Mouse (Mus musculus) kidney, adult 8-10 months (tissue): Measurements from ENCODE around the gene Efhd1.

Experiments used
- DNase-seq, 2 experiments: peaks; one replicate each; pipeline ENCODE4 v3.0.0; 2022

Efhd1 gene

DNA sequence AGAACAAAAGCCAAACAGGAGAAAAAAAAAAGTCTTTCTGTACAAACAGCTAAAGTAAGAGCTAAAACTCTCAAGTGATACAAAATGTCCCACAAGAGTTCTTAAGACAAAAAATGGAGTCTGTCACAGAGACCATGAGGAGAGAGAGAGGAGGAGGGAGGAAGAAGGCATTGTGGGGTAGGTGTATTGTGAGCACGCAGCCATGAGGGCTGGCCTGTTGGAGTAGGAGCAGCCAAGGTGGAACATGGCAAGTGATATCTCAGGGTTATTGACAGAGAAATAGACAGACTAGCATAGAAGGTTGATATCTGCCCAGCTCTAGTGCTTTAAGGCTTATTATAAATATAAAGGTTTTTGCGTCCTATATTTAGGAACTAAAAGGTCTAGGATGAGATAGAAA is 48.5 kb downstream of the Efhd1 start:
- DNase-seq, result no peak

DNA sequence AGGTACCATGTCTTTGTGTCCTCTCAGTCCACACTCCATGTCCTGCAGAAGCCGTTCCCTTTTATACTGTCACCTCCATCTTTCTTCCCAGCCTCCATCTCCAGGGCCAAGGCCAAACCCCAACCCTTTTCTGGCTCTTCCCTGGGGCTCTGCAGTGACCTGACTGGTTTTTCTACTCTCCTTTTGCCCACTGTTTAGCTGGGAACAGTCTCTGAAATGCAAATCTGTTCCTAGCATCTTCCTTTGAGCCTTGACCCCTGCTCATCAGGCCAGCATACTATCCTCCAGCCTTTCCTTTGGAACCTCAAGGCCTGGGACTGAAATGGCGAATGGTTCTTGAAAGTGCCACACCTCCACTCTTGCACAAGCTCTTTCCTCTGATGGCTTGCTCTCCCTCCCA is 49.0 kb downstream of the Efhd1 start:
- DNase-seq, result no peak

DNA sequence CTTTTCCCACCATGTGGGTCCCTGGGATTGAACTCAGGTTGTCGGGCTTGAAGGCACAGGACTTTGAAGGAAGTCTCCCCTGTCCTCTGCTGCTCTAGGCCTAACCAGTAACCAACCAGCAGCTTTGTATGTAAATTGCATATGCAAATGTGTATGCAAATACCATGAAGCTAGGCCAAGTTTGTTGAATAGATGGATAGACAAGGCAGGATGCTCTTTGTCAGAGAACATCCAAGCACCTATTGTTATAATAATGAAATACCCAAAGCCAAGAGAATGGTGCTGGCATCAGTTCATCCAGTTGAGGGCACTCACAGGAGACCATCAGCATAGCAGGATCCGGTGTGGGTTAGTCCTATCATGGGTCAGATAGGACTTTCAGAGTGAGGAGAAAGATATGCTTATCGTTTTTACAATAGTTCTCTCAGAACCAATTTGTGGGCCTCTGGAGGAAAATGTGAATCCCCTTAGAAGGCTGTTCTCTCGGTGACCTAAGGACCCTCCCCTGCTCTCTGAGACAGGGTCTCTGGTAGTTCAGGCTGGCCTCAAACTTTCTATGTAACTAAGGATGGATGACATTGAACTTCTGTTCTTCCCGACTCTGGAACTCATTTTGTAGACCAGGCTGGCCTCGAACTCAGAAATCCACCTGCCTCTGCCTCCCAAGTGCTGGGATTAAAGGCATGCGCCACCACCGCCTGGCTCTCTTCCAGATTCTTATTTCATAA is 49.8 kb downstream of the Efhd1 start:
- DNase-seq, result no peak

DNA sequence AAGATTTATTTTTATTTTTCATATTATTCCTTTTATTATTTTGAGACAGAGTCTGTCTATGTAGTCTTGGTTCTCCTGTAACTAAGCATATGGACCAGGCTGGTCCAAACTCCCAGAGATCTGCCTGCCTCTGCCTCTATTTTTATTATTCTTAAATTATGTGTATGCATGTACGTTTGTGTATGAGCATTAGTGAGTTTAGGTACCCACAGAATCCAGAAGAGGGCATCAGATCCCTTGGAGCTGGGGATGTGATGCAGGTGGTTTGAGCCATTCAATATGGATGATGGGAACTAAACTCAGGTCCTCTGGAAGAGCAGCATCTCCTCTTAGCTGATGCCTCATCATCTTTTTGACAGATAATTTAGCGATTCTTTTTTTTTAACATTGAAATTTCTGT is 51.3 kb downstream of the Efhd1 start:
- no peak for DNase-seq

DNA sequence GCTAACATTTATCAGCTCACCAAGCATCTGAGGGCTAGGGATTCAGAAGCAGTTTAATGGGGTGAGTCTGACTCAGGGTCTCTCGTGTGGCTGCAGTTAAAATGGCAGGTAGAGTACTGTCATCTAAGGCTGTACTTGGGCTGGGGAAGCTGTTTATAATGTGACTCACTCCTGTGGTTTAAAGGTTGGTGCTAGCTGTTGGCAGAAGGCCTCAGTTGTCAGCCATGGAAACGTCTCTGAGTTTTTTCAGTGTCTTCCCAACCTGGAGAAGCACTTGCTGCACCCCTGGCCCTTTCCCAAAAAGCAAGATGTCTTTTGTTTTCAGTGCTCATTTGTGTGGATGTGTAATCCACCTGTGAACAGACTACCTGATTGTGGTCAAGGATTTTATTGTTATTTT is 51.7 kb downstream of the Efhd1 start:
- DNase-seq, result no peak

DNA sequence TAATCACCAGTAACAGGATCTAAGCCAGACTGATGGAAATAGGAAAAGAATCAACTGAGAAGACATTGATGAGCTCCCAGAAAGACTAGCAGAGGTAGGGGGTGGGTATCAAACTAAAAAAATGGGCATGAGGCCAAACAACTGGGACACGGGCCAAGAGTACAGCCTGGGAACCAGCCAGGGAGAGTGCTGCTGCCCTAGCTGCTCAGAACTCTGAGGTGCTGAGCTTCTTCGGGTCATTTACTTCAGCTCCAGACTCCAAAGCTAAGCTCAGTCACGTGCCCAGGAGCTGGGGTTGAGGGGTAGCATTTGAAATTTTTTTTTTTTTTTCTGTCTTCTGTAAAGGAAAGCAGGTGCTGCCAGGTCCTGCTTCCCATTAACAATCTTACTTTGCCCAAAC is 52.5 kb downstream of the Efhd1 start:
- peak; percentile 93 to 95 for DNase-seq

DNA sequence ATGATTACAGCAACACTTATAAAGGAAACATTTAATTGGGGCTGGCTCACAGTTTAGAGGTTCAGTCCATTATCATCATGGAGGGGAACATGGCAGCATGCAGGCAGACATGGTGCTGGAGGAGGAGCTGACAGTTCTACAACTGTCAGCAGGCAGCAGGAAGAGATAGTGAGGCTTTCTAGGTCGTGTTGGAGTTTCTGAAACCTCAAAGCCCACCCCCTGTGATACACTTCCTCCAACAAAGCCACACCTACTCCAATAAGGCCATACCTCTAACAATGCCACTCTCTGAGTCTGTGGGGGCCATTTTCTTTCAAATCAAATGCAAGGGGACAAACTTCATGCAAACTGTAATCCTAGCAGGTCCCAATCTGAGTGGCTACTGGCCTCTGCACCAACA is 56.9 kb downstream of the Efhd1 start:
- no peak for DNase-seq

DNA sequence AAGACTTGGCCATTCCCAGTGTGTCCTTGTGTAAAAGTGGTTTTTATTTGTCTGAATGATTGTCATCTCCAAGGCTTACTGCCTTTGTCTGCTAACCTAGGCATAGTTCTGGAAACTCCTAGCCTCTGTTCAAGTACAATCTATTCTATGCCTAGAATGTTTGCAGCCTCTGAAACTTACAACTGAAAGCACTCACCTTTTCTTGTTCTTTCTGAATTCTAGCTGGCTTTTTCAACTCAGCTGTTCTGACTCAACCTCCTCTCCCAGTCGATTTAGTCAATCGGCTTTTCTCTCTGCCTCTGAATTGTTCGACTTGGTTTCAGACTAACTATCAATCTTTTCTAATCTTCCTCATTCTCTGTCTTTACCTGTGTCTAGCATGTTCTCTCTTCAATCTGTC is 58.6 kb downstream of the Efhd1 start:
- DNase-seq, result no peak

DNA sequence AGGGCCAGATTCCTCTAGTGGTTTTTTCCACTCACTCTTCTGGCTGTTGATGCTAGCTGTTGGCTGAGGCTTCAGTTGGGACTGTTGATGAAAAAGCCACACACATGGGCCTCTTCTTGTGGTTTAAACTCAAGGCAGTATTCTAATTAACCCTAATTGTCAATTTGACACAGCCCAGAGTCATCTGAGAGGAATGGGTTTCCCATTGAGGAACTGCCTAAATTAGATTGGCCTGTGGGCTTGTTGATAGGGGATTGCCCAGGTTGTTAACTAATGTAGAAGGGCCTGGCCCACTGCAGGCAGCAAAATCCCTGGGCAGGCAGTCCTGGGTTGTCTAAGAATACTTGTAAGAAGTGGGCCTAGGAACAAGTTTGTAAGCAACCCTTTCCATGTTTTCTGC is 60.5 kb downstream of the Efhd1 start:
- DNase-seq, result no peak

DNA sequence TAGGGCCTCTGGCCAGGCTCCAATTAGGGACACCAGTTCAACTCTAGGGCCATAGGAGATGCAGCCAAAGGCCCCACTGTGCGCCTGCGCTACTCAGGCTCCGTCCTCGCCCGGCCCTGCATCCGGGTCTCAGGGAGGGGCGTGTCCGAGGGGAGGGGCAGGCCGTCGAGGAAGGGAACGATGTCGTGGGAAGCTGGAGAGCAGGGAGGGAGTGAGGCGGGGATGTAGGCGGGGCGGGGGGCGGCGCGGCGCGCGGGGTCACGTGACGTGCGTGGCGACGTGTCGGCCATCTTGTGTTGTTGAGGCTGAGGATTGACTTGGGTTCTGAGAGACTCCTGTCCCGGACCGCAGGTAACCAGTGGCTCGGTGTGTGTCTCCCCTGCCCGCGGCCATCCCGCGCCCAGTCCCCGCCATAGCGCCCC is 62.6 kb downstream of the Efhd1 start, which contains the start of gene Gigyf2:
Gene Gigyf2 (plus strand): TSS at position 257 of the 422 bp plus-strand sequence.
- DNase-seq, result peak; percentile 96 to 97

DNA sequence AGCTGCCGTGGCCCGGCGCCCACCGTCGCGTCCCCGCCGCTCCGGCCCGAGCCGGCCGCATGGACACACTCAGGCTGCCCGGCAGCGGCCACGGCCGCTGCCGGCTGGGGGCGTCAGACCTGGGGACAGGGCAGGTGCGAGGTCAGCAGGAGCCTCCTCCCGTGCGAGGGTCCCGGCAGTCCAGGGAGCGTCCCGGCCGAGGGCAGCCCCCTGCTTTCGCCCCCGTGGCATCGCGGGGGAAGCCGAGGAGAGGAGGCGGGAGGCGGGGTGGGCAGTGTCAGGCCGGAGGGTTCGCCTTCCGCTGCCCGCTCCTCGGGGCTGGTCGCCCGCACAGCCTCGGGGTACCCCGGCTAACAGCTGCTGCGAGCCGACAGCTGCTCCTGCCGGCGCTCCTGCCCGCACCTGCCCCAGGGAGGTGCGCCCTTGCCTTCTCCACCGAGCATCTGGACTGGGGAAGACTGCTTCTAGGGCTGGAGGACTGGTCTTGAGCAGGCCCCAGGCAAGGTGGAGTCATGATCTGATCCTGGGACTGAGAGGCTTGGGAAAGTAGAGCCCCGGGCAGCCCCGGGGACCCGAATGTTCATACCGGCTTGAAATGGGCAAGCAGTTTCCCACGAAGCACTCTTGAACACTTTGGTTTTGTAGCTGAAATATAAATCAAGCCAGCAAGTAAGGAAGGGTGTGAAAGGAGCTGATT is 63.1 kb downstream of the Efhd1 start:
- DNase-seq, result peak in 1 of 2 experiments; percentile 38

DNA sequence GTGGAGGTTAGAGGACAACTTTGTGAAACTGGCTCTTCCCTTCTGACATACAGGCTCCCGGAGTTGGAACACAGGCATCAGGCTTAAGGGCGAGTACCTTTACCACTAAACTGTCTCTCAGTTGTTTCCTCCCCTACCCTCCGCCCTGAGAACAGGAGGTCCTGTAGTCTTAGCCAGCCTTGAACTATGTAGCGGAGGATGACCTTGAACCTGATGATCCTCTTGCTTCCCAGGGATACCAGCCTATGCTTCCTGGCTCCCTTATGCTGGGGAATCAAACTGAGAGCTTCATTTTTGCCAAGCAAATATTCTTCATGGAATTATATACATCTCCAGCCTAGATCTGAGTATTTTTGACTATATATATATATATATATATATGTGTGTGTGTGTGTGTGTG is 67.6 kb downstream of the Efhd1 start:
- no peak for DNase-seq

DNA sequence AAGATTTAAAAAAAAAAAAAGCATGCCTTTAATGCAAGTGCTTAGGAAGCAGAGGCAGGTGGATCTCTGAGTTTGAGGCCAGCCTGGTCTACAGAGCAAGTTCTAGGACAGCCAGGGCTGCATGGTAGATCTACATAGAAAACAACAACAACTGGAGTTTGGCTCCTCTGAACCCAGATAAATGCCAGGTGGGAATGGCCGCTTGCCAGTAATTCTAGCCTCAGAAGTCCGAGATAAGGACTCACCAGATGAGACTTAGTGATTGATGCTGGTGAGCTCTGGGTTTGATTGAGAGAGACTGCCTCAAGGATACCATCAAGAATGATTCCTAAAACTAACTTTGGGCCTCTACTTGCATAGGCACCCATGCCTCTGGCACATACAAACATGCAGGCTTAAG is 86.4 kb downstream of the Efhd1 start:
- no peak for DNase-seq

DNA sequence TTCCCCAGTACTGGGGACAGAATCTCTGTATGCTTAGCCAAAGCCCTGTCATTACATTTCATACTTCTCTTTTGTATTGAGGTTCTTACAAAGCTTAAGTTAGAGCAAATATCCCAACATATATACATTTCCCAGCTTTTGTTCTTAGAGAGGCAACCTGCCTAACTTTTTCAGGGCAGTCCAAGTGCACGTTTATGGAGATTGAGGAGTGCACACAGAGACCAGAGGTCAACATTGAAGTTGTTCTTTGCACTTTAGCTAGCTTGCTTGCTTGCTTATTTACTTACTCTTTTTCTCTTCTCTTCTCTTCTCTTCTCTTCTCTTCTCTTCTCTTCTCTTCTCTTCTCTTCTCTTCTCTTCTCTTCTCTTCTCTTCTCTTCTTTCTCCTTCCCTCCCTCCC is 96.1 kb downstream of the Efhd1 start:
- DNase-seq, result peak in 1 of 2 experiments; percentile 33
